In the genomic region with DNA sequence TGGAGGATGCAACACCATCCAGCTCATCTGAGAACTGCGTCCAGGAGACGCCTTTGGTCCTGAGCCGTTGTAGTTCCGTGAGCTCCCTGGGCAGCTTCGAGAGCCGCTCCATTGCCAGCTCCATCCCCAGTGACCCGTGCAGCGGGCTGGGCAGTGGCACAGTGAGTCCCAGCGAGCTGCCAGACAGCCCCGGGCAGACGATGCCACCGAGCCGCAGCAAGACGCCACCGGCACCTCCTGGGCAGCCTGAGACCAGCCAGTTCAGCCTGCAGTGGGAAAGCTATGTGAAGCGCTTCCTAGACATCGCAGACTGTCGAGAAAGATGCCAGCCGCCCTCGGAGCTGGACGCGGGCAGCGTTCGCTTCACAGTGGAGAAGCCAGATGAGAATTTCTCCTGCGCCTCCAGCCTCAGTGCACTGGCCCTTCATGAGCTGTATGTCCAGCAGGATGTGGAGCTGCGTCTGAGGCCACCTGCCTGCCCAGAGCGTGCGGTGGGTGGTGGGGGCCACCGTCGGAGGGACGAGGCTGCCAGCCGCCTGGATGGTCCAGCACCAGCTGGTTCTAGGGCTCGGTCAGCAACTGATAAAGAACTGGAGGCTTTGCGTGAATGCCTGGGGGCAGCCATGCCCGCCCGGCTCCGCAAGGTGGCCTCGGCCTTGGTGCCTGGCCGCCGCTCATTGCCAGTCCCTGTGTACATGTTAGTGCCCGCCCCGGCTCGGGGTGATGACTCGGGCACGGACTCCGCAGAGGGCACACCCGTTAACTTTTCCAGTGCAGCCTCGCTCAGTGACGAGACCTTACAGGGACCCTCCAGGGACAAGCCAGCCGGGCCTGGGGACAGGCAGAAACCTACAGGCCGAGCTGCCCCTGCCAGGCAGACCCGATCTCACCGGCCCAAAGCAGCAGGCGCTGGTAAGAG, we compare ENCODE assay signal across 16 mouse cellular contexts. TPM values are rescaled to one million over a fixed set of nuclear protein-coding genes. Genes with fewer than 3 reads are reported as not detected.
A peak's percentile ranks its signal among the peaks of the same experiment; 100 is the strongest.
DNase-seq lines count a peak whose midpoint lies in the region; ATAC-seq lines count a peak whose summit lies in the region.
"Had no signal": no experiment of that assay in that cellular context is flagged by ENCODE, and none has a peak within 500 bp of the region (broad histone marks: within the 10 kb centered on the region; RNA-seq: fewer than 3 reads in every experiment).

No protein-coding gene starts in this region.

- no peak overlapping the region for H3K27ac ChIP-seq in hindbrain, embryonic 12.5 days
- no peak overlapping the region for H3K27ac ChIP-seq in hindbrain, embryonic 11.5 days (ENCODE audit: low read depth, low read length)
- H3K27ac ChIP-seq in midbrain, embryonic 10.5 days (replicated peaks), result no peak overlapping the region
- H3K27ac ChIP-seq in midbrain, embryonic 16.5 days (ENCODE audit: low read length), result no peak overlapping the region
- no peak overlapping the region for H3K27ac ChIP-seq in embryonic facial prominence, embryonic 13.5 days
- H3K27ac ChIP-seq: embryonic facial prominence, embryonic 15.5 days; heart, embryonic 15.5 days; liver, embryonic 15.5 days had no signal

- no peak overlapping the region for H3K9ac ChIP-seq in hindbrain, embryonic 12.5 days
- H3K9ac ChIP-seq in hindbrain, embryonic 11.5 days (ENCODE audit: low read depth, low read length), result no peak overlapping the region
- no peak overlapping the region for H3K9ac ChIP-seq in midbrain, embryonic 16.5 days (ENCODE audit: low read depth, low read length)
- peak overlapping the region; percentile 55 for H3K9ac ChIP-seq in embryonic facial prominence, embryonic 13.5 days
- H3K9ac ChIP-seq: embryonic facial prominence, embryonic 15.5 days; heart, embryonic 15.5 days; liver, embryonic 15.5 days had no signal

- no peak for ATAC-seq in hindbrain, embryonic 12.5 days (ENCODE audit: low FRiP score)
- ATAC-seq in hindbrain, embryonic 11.5 days (ENCODE audit: low FRiP score), result no peak
- no peak for ATAC-seq in midbrain, embryonic 16.5 days
- no peak for ATAC-seq in embryonic facial prominence, embryonic 13.5 days (ENCODE audit: insufficient number of reproducible peaks, insufficient read depth, low FRiP score, low TSS enrichment, low read depth)
- ATAC-seq: forebrain, embryonic 14.5 days; inflammation-experienced regulatory T-cells, adult 6 months had no signal

- H3K4me3 ChIP-seq in hindbrain, embryonic 12.5 days, result 0 out of 2 replicates have a peak overlapping the region, but pooled peaks have one; percentile 6
- H3K4me3 ChIP-seq in hindbrain, embryonic 11.5 days (ENCODE audit: low read depth, low read length), result no peak overlapping the region
- 0 out of 2 replicates have a peak overlapping the region, but pooled peaks have one; percentile 0 for H3K4me3 ChIP-seq in midbrain, embryonic 10.5 days
- no peak overlapping the region for H3K4me3 ChIP-seq in midbrain, embryonic 16.5 days (ENCODE audit: low read depth, low read length)
- H3K4me3 ChIP-seq in embryonic facial prominence, embryonic 13.5 days, result no peak overlapping the region
- H3K4me3 ChIP-seq: embryonic facial prominence, embryonic 15.5 days; heart, embryonic 15.5 days; liver, embryonic 15.5 days had no signal

- H3K4me1 ChIP-seq in hindbrain, embryonic 12.5 days, result peaks cover 37% of the 10 kb centered on the region
- H3K4me1 ChIP-seq in hindbrain, embryonic 11.5 days (replicated peaks; ENCODE audit: control insufficient read depth, insufficient read depth, low read length), result peaks cover 6% of the 10 kb centered on the region; the same call in 1 of the 2 replicates
- peaks cover 31% of the 10 kb centered on the region for H3K4me1 ChIP-seq in midbrain, embryonic 10.5 days
- no peaks in the 10 kb centered on the region for H3K4me1 ChIP-seq in midbrain, embryonic 16.5 days (ENCODE audit: control insufficient read depth, insufficient read depth, low read length)
- H3K4me1 ChIP-seq in embryonic facial prominence, embryonic 13.5 days, result peaks cover 15% of the 10 kb centered on the region

- no peaks in the 10 kb centered on the region for H3K9me3 ChIP-seq in hindbrain, embryonic 12.5 days (replicated peaks)
- no peaks in the 10 kb centered on the region for H3K9me3 ChIP-seq in hindbrain, embryonic 11.5 days (ENCODE audit: control insufficient read depth, low read length)
- H3K9me3 ChIP-seq in midbrain, embryonic 10.5 days (replicated peaks), result no peaks in the 10 kb centered on the region
- no peaks in the 10 kb centered on the region for H3K9me3 ChIP-seq in midbrain, embryonic 16.5 days (replicated peaks; ENCODE audit: control insufficient read depth, low read length, poor library complexity, severe bottlenecking)
- H3K9me3 ChIP-seq in embryonic facial prominence, embryonic 13.5 days, result no peaks in the 10 kb centered on the region
- H3K9me3 ChIP-seq: embryonic facial prominence, embryonic 15.5 days; heart, embryonic 15.5 days; liver, embryonic 15.5 days had no signal

- peaks cover 98% of the 10 kb centered on the region for H3K36me3 ChIP-seq in hindbrain, embryonic 12.5 days
- peaks cover 31% of the 10 kb centered on the region for H3K36me3 ChIP-seq in hindbrain, embryonic 11.5 days (ENCODE audit: control insufficient read depth, insufficient read depth, low read length)
- peaks cover 97% of the 10 kb centered on the region for H3K36me3 ChIP-seq in midbrain, embryonic 10.5 days
- H3K36me3 ChIP-seq in midbrain, embryonic 16.5 days (ENCODE audit: control insufficient read depth, insufficient read depth, low read length), result peaks cover 79% of the 10 kb centered on the region
- H3K36me3 ChIP-seq in embryonic facial prominence, embryonic 13.5 days, result peaks cover 53% of the 10 kb centered on the region

- H3K4me2 ChIP-seq in hindbrain, embryonic 12.5 days (replicated peaks), result no peak overlapping the region
- H3K4me2 ChIP-seq in hindbrain, embryonic 11.5 days (replicated peaks; ENCODE audit: low read depth, low read length), result no peak overlapping the region
- no peak overlapping the region for H3K4me2 ChIP-seq in midbrain, embryonic 16.5 days (ENCODE audit: low read length)
- no peak overlapping the region for H3K4me2 ChIP-seq in embryonic facial prominence, embryonic 13.5 days
- H3K4me2 ChIP-seq: embryonic facial prominence, embryonic 15.5 days; liver, embryonic 15.5 days had no signal

- H3K27me3 ChIP-seq in hindbrain, embryonic 12.5 days, result peaks cover 63% of the 10 kb centered on the region
- peaks cover 27% of the 10 kb centered on the region for H3K27me3 ChIP-seq in hindbrain, embryonic 11.5 days (ENCODE audit: control insufficient read depth, insufficient read depth, low read length)
- peaks cover 76% of the 10 kb centered on the region for H3K27me3 ChIP-seq in midbrain, embryonic 10.5 days (ENCODE audit: low read depth, poor library complexity, severe bottlenecking)
- no peaks in the 10 kb centered on the region for H3K27me3 ChIP-seq in midbrain, embryonic 16.5 days (ENCODE audit: control insufficient read depth, insufficient read depth, low read depth, low read length)
- peaks cover 81% of the 10 kb centered on the region for H3K27me3 ChIP-seq in embryonic facial prominence, embryonic 13.5 days

- no peak for DNase-seq in hindbrain, embryonic 11.5 days (ENCODE audit: low spot score)
- DNase-seq in midbrain, embryonic 10.5 days (ENCODE audit: low spot score), result no peak
- DNase-seq in cerebellum, adult 8-10 months, result peak; percentile 55
- DNase-seq in adipocyte (ENCODE audit: low spot score), result no peak
- no peak for DNase-seq in heart, adult 9 months (ENCODE audit: low spot score in 2 of 2)
- DNase-seq: adrenal gland, adult 8-10 months; gastrocnemius, postnatal 10 days; lung, postnatal 36 days had no signal

- WGBS in hindbrain, embryonic 12.5 days, result 65% methylated on average over 54 of the region's 54 CpGs
- WGBS in hindbrain, embryonic 11.5 days, result 65% methylated on average over 54 of the region's 54 CpGs
- WGBS in midbrain, embryonic 10.5 days, result 72% methylated on average over 54 of the region's 54 CpGs
- 79% methylated on average over 54 of the region's 54 CpGs for WGBS in midbrain, embryonic 16.5 days
- WGBS in embryonic facial prominence, embryonic 13.5 days, result 70% methylated on average over 54 of the region's 54 CpGs

RNA-seq across cellular contexts. Expression of gene 2310011J03Rik, which starts 7.5 kb away (rescaled TPM):
- 38.4 and 39.7 TPM in 2 replicates for polyA plus RNA-seq in hindbrain, embryonic 12.5 days (2016; fragmentation: Nextera tagmentation; extraction: Ambion mirVana)
- 32.9 and 34.9 TPM in 2 replicates for polyA plus RNA-seq in hindbrain, embryonic 11.5 days (2014; fragmentation: Nextera tagmentation; extraction: Ambion mirVana)
- polyA plus RNA-seq in midbrain, embryonic 10.5 days (2016; fragmentation: Nextera tagmentation; extraction: Ambion mirVana), result 57.3 TPM in 2 replicates
- polyA plus RNA-seq in midbrain, embryonic 16.5 days (2015; fragmentation: Nextera tagmentation; extraction: Ambion mirVana), result 21.9 and 26.7 TPM in 2 replicates
- 49.3 and 57.9 TPM in 2 replicates for polyA plus RNA-seq in embryonic facial prominence, embryonic 13.5 days (2015; fragmentation: Nextera tagmentation; extraction: Ambion mirVana)

RNA-seq across cellular contexts. Expression of gene Pcsk4, which starts 16.5 kb away (rescaled TPM):
- polyA plus RNA-seq in hindbrain, embryonic 12.5 days (2016; fragmentation: Nextera tagmentation; extraction: Ambion mirVana), result 2.2 and 2.8 TPM in 2 replicates
- polyA plus RNA-seq in hindbrain, embryonic 11.5 days (2014; fragmentation: Nextera tagmentation; extraction: Ambion mirVana), result 1.1 and 1.8 TPM in 2 replicates
- polyA plus RNA-seq in midbrain, embryonic 10.5 days (2016; fragmentation: Nextera tagmentation; extraction: Ambion mirVana), result 3.3 and 4.2 TPM in 2 replicates
- 5.6 and 6.5 TPM in 2 replicates for polyA plus RNA-seq in midbrain, embryonic 16.5 days (2015; fragmentation: Nextera tagmentation; extraction: Ambion mirVana)
- polyA plus RNA-seq in embryonic facial prominence, embryonic 13.5 days (2015; fragmentation: Nextera tagmentation; extraction: Ambion mirVana), result 4.4 and 4.9 TPM in 2 replicates

RNA-seq across cellular contexts. Expression of gene Reep6, which starts 16.9 kb away (rescaled TPM):
- polyA plus RNA-seq in hindbrain, embryonic 12.5 days (2016; fragmentation: Nextera tagmentation; extraction: Ambion mirVana), result 3.2 and 4.1 TPM in 2 replicates
- polyA plus RNA-seq in hindbrain, embryonic 11.5 days (2014; fragmentation: Nextera tagmentation; extraction: Ambion mirVana), result 3.7 and 3.8 TPM in 2 replicates
- polyA plus RNA-seq in midbrain, embryonic 10.5 days (2016; fragmentation: Nextera tagmentation; extraction: Ambion mirVana), result 9.1 and 11.5 TPM in 2 replicates
- polyA plus RNA-seq in midbrain, embryonic 16.5 days (2015; fragmentation: Nextera tagmentation; extraction: Ambion mirVana), result 6.0 and 8.6 TPM in 2 replicates
- polyA plus RNA-seq in embryonic facial prominence, embryonic 13.5 days (2015; fragmentation: Nextera tagmentation; extraction: Ambion mirVana), result 6.0 and 6.3 TPM in 2 replicates
- polyA plus RNA-seq: inflammation-experienced regulatory T-cells, adult 6 months had no signal

RNA-seq across cellular contexts. Expression of gene Apc2, which starts 17.1 kb away (rescaled TPM):
- 170 and 191 TPM in 2 replicates for polyA plus RNA-seq in hindbrain, embryonic 12.5 days (2016; fragmentation: Nextera tagmentation; extraction: Ambion mirVana)
- polyA plus RNA-seq in hindbrain, embryonic 11.5 days (2014; fragmentation: Nextera tagmentation; extraction: Ambion mirVana), result 74.4 and 101 TPM in 2 replicates
- polyA plus RNA-seq in midbrain, embryonic 10.5 days (2016; fragmentation: Nextera tagmentation; extraction: Ambion mirVana), result 28.3 and 61.6 TPM in 2 replicates
- polyA plus RNA-seq in midbrain, embryonic 16.5 days (2015; fragmentation: Nextera tagmentation; extraction: Ambion mirVana), result 172 and 205 TPM in 2 replicates
- 9.3 and 9.4 TPM in 2 replicates for polyA plus RNA-seq in embryonic facial prominence, embryonic 13.5 days (2015; fragmentation: Nextera tagmentation; extraction: Ambion mirVana)

RNA-seq across cellular contexts. Expression of gene Rps15, which starts 20.6 kb away (rescaled TPM):
- 530 and 668 TPM in 2 replicates for polyA plus RNA-seq in hindbrain, embryonic 12.5 days (2016; fragmentation: Nextera tagmentation; extraction: Ambion mirVana)
- 798 TPM in 2 replicates for polyA plus RNA-seq in hindbrain, embryonic 11.5 days (2014; fragmentation: Nextera tagmentation; extraction: Ambion mirVana)
- 889 and 1,053 TPM in 2 replicates for polyA plus RNA-seq in midbrain, embryonic 10.5 days (2016; fragmentation: Nextera tagmentation; extraction: Ambion mirVana)
- polyA plus RNA-seq in midbrain, embryonic 16.5 days (2015; fragmentation: Nextera tagmentation; extraction: Ambion mirVana), result 465 and 476 TPM in 2 replicates
- polyA plus RNA-seq in embryonic facial prominence, embryonic 13.5 days (2015; fragmentation: Nextera tagmentation; extraction: Ambion mirVana), result 1,000 and 1,047 TPM in 2 replicates

Comparison
In these comparisons a context has a peak if more than half of its experiments do, and no peak if none do; other contexts are left out.
1. H3K4me3 ChIP-seq: peak in hindbrain, embryonic 12.5 days (single experiment) and midbrain, embryonic 10.5 days (single experiment); none in hindbrain, embryonic 11.5 days (single experiment), midbrain, embryonic 16.5 days (single experiment) and embryonic facial prominence, embryonic 13.5 days (single experiment).